32 mouse cellular contexts compared by ENCODE assay signal in genomic region chr15:4269835-4270234, GRCm38 (mm10).
"Had no signal": no experiment of that assay in that cellular context is flagged by ENCODE, and none has a peak within 500 bp of the region (broad histone marks: within the 10 kb centered on the region; RNA-seq: fewer than 3 reads in every experiment).

No protein-coding gene starts in this region.

- DNase-seq: left cerebral cortex, postnatal 4 days; liver; liver, embryonic 13.5 days; liver, postnatal 0 days; lung, adult 18-20 months; lung, adult 2 months; lung, embryonic 14.5 days; lung, postnatal 10 days; lung, postnatal 14 days; lung, postnatal 36 days; lung, postnatal 4 days; midbrain, embryonic 14.5 days had no signal

- H3K4me1 ChIP-seq: limb, embryonic 10.5 days; limb, embryonic 12.5 days; limb, embryonic 13.5 days; limb, embryonic 15.5 days; liver, embryonic 12.5 days; liver, embryonic 13.5 days; liver, embryonic 15.5 days; lung, embryonic 15.5 days; megakaryocyte, embryonic 14.5 days; midbrain, embryonic 10.5 days; midbrain, embryonic 12.5 days; midbrain, embryonic 13.5 days; midbrain, embryonic 15.5 days; neural tube, embryonic 12.5 days had no signal

- H3K27me3 ChIP-seq: limb, embryonic 12.5 days; limb, embryonic 13.5 days; limb, embryonic 15.5 days; liver, embryonic 12.5 days; liver, embryonic 13.5 days; liver, embryonic 15.5 days; lung, embryonic 15.5 days; megakaryocyte, embryonic 14.5 days; midbrain, embryonic 12.5 days; midbrain, embryonic 13.5 days; midbrain, embryonic 15.5 days; neural tube, embryonic 12.5 days had no signal

- ATAC-seq: liver, embryonic 12.5 days; liver, postnatal 0 days; lung, postnatal 0 days; midbrain, embryonic 13.5 days; midbrain, embryonic 15.5 days; midbrain, embryonic 16.5 days had no signal

- H3K36me3 ChIP-seq: limb, embryonic 10.5 days; limb, embryonic 12.5 days; limb, embryonic 13.5 days; limb, embryonic 15.5 days; liver, embryonic 12.5 days; liver, embryonic 13.5 days; liver, embryonic 15.5 days; lung, embryonic 15.5 days; midbrain, embryonic 10.5 days; midbrain, embryonic 12.5 days; midbrain, embryonic 13.5 days; midbrain, embryonic 15.5 days; neural tube, embryonic 12.5 days had no signal

- H3K27ac ChIP-seq: limb, embryonic 10.5 days; limb, embryonic 12.5 days; limb, embryonic 13.5 days; limb, embryonic 15.5 days; liver, embryonic 12.5 days; liver, embryonic 13.5 days; liver, embryonic 14.5 days; liver, embryonic 15.5 days; lung, embryonic 15.5 days; macrophage; midbrain, embryonic 10.5 days; midbrain, embryonic 12.5 days; midbrain, embryonic 13.5 days; midbrain, embryonic 15.5 days; neural tube, embryonic 12.5 days had no signal

- H3K4me3 ChIP-seq: limb, embryonic 10.5 days; limb, embryonic 12.5 days; limb, embryonic 13.5 days; limb, embryonic 15.5 days; liver, embryonic 12.5 days; liver, embryonic 13.5 days; liver, embryonic 15.5 days; lung, embryonic 15.5 days; megakaryocyte, embryonic 14.5 days; midbrain, embryonic 10.5 days; midbrain, embryonic 12.5 days; midbrain, embryonic 13.5 days; midbrain, embryonic 15.5 days; myocyte; neural tube, embryonic 12.5 days had no signal

- H3K9ac ChIP-seq: limb, embryonic 12.5 days; limb, embryonic 13.5 days; limb, embryonic 15.5 days; liver, embryonic 12.5 days; liver, embryonic 13.5 days; liver, embryonic 14.5 days; liver, embryonic 15.5 days; liver, postnatal 0 days; lung, embryonic 14.5 days; lung, embryonic 15.5 days; midbrain, embryonic 12.5 days; midbrain, embryonic 13.5 days; midbrain, embryonic 15.5 days; neural tube, embryonic 12.5 days had no signal

- H3K9me3 ChIP-seq: limb, embryonic 10.5 days; limb, embryonic 12.5 days; limb, embryonic 13.5 days; limb, embryonic 15.5 days; liver, embryonic 12.5 days; liver, embryonic 13.5 days; liver, embryonic 15.5 days; lung, embryonic 15.5 days; megakaryocyte, embryonic 14.5 days; midbrain, embryonic 10.5 days; midbrain, embryonic 12.5 days; midbrain, embryonic 13.5 days; midbrain, embryonic 15.5 days; neural tube, embryonic 12.5 days had no signal

- H3K4me2 ChIP-seq: limb, embryonic 12.5 days; limb, embryonic 13.5 days; limb, embryonic 15.5 days; liver, embryonic 11.5 days; liver, embryonic 12.5 days; liver, embryonic 13.5 days; liver, embryonic 15.5 days; lung, embryonic 14.5 days; lung, embryonic 15.5 days; midbrain, embryonic 11.5 days; midbrain, embryonic 12.5 days; midbrain, embryonic 13.5 days; midbrain, embryonic 15.5 days; neural tube, embryonic 12.5 days had no signal
